Mouse (Mus musculus): Measurements from ENCODE around the gene Mbtd1.

The Mbtd1 gene

GRCm38 (mm10) chr11:93988328-93989062 is 102.8 kb downstream of the Mbtd1 start:
- DNase-seq, result no peak

- DNase-seq, result peak; percentile 3
Observed at GRCm38 (mm10) chr11:93994531-93994930, 108.9 kb downstream of the Mbtd1 start.

DNA sequence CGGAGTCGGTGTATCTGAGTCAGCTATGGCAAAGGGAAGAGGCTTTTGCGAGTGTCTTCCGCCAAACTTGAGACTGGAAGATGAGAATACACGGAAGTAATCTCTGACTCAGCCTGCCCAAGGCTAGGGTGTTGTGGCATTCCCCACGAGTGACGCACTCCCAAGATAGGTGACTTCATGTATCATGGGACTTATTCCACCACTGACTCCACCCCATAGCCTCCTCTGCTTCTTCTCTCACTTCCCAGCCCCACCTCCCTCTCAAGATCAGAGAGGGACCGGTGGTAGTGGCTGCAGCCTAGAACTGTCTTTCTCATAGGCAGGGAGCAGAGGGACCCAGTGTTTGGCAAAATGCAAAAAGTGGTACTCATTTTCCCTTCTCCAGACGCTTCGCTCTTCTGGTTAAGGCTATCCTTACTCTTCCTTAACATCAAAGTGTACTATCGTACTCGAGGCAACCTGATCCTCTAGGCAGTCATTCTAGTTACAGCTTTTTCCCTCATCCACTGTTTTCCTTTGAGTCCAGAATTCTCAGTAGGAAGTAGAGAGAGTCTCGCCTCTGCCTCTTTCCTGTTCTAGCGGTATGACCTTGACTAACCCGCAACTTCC is 109.6 kb downstream of the Mbtd1 start:
- DNase-seq, result peak; percentile 72

DNA sequence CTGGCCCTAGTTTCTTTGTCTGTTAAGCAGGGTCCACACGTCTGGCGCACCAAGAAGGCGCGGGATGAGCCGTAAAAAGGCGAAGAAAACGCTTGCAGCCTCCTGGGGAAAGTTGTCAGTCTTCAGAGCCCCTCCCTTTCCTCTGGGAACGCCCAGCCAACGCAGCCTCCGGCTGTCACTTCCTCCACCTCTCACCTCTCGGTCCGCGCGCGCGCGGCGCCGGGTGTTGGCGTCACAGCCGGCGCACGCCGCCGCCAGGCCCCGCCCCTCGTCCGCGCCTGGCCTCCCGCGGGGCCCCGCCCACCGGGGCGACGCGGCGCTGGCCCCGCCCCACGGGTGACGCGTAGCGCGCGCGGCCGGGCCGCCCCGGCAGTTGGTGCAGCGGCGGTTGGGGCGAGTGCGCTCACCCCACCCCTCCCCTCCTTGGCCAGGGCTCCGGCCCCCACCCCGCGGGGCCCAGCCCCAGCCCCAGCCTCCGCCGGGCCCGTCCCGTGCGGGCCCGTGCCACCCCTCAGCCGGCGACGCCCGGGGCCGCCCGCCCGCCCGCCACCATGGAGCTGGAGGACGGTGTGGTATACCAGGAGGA is 110.2 kb downstream of the Mbtd1 start, which contains the start of gene Spag9:
Gene Spag9, plus strand, starts transcription at position 372 of the 586 bp plus-strand sequence.
- DNase-seq, result peak; percentile 94
